Mouse (Mus musculus): Measurements from ENCODE around the gene Arl14.

Arl14 gene

GRCm38 (mm10) chr3:69221806-69222501, at the start of gene Arl14:
Gene Arl14 (plus strand): TSS chr3:69222419.
- DNase-seq (ENCODE audit: low read depth): no peak

DNA sequence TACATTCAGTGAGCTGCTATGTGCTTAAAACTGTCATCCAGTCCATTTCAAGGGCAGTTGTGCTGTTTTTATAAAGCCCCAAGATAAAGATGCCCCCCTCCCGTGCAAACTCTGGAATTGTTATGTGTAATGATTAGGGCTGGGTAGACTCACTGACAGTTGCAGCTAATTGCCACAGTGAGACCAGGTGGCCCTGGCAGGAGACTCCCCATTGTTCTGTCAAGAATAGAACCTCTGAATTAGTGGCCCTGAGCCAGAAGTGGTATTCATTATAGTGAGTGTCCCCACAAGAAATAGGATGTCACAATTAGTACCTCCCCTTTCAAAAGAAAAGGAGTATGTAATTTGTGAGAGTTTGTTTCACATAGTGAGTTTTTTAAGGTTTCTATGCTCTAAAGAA, 47.0 kb upstream of the Arl14 start:
- DNase-seq (ENCODE audit: low read depth): no peak

DNA sequence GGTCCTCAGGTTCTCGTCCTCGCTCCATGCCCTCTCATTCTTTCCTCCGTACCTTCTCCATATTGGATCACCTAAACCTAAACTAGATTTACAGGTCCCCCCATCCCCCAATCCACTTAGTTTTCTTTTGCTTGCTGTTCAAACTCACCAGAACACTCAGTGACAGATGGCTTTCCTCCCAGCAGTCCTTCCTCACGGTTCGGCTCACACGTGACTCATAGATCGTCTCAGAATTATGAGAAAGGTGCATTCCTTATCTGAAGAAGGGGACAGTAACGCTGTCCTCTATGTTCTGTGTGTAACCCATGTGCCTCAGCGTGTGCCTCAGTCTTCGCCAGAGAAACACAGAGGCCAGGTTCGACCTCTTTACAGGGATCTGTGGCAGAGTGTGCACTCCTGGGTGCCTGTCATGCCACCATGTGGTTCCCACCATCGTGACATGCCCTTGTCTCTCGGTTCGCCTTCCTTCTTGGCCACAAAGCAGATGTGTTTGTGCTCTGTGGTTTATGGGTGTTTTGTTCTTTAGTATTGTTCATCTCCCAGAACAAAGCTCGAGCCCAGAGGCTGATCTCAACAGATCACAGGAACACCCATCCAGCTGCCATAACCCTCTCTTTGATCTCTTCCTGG, 44.9 kb upstream of the Arl14 start:
- DNase-seq (ENCODE audit: low read depth): no peak

DNA sequence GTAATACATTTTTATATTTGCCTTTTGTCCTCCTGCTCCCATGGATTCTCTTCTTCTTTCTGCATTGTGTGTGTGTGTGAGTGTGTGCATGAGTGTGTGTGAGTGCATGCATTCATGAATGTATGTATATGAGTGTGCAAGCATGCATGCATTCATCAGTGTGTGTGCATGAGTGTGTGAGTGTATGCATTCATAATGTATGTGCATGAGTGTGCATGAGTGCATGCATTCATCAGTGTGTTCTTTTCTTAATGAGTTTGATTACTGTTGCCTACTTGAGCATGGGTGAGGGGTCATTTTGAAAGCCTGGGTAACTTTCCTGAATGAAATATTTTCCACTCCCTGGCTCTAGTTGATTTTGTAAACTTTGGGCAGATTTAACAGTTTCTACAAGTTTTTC, 44.3 kb upstream of the Arl14 start:
- no peak for DNase-seq (ENCODE audit: low read depth)

GRCm38 (mm10) chr3:69178365-69179004, 43.7 kb upstream of the Arl14 start:
- no peak for DNase-seq (ENCODE audit: low read depth)

- DNase-seq (ENCODE audit: low read depth): no peak
Observed at GRCm38 (mm10) chr3:69181531-69181930, 40.7 kb upstream of the Arl14 start.

DNA sequence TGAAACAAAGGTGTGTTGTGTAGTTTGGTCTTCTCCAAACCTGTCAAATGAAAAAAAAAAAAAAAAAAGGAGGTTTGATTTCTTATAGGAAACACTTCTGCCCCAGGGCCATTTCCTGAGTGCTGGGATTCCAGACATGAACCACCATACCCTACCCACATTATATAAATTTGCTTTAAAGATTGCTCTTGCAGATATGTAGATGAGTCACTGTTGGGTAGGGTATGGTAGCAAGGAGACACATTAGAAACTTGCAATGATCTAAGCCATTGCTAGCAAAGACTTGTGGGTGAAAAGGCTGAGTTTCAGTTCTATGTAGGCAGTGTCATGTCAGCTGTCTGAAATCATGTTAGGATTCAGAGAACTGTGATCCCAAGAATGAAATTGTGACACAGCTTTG, 40.0 kb upstream of the Arl14 start:
- no peak for DNase-seq (ENCODE audit: low read depth)

DNA sequence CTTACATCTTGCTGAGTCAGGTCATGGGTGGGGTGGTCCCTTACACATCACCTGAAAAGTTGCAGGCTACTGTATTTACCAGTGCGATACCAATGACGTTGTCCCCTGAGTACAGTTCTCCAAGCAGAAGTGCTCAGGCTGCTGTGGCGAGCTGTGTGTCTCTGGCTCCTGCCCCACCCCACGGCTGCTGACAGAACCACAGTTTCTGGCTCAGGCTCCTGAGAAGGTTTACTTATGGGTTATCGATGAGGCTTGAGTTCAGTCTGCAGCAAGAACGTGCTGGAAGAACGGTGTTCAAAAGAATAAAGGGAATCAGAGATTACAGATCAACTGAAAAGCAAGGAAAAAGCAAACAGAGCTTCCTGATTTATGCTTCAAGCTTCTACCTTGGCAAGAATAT, 37.0 kb upstream of the Arl14 start:
- no peak for DNase-seq (ENCODE audit: low read depth)

DNA sequence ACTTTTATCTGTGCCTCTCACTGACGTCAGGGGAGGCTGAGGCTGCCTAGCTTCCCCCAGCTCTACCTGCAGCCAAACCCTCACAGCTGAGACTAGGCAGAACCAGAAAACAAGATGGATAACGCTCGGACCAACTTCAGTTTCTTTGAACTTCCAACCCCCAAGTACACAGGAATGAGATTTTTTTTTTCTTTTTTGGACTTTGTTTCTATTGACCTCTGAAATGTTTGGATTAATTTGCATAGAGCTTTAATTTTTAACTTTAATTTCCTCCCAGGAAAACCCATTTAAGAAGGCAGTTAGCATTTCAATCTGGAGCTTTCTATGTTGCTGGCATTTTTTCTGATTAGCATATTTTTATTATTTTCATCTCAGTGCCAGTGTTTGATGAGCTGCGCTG, 36.2 kb upstream of the Arl14 start:
- DNase-seq (ENCODE audit: low read depth): no peak

- DNase-seq (ENCODE audit: low read depth): no peak
Observed at GRCm38 (mm10) chr3:69186643-69187042, 35.6 kb upstream of the Arl14 start.

- DNase-seq (ENCODE audit: low read depth): no peak
Observed at GRCm38 (mm10) chr3:69192995-69193394, 29.2 kb upstream of the Arl14 start.

- DNase-seq (ENCODE audit: low read depth): no peak
Observed at GRCm38 (mm10) chr3:69194496-69194895, 27.7 kb upstream of the Arl14 start.

GRCm38 (mm10) chr3:69195251-69195650, 27.0 kb upstream of the Arl14 start:
- DNase-seq (ENCODE audit: low read depth): no peak

GRCm38 (mm10) chr3:69198098-69198497, 24.1 kb upstream of the Arl14 start:
- peak; percentile 34 for DNase-seq (ENCODE audit: low read depth)

GRCm38 (mm10) chr3:69200251-69200650, 22.0 kb upstream of the Arl14 start:
- DNase-seq (ENCODE audit: low read depth): peak; percentile 73

GRCm38 (mm10) chr3:69201206-69201605, 21.0 kb upstream of the Arl14 start:
- DNase-seq (ENCODE audit: low read depth): no peak

- DNase-seq (ENCODE audit: low read depth): no peak
Observed at GRCm38 (mm10) chr3:69202876-69203275, 19.3 kb upstream of the Arl14 start.

GRCm38 (mm10) chr3:69205266-69206054, 16.8 kb upstream of the Arl14 start:
- DNase-seq (ENCODE audit: low read depth): peak; percentile 38

GRCm38 (mm10) chr3:69206193-69206893, 15.9 kb upstream of the Arl14 start:
- DNase-seq (ENCODE audit: low read depth): no peak

DNA sequence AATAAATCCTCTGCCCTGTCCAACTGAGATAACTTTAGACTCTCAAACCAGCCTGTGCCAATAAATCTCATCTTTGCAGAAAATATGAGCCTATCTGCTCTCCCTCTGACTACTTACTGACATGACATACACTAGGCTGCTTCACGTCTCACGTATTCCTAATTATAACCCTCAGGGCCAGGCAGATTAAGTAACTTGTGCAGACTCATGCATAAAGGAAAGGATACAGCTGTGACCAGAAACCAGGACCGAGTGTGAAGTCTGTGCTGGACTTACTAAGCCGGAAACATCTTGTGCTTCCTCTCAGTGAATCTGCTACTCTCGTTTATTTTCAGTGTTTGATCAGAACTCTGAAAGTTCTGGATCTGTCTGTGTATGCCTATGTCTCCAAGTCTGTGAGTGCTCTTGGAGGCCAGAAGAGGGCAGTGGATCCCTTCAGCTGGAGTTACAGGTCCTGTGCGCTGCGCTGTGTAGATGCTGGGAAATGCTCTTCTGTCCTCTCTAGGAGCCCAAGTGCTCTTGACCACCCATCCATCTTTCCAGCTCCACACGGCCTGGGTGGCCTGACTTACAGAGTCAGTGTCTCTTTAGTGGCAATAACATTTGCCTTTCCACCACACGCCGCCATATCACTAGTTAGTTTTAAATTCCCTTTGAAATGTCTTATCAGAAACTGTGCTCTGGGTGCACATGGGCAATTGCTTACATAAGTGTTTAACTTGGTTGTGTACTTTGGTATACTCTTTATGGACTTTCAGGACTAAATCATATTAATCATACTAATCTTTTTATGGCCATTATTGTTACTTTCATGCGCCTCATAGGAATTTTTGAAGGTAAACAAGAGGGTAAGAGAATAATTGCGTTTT, 13.5 kb upstream of the Arl14 start:
- DNase-seq (ENCODE audit: low read depth): peak; percentile 70

DNA sequence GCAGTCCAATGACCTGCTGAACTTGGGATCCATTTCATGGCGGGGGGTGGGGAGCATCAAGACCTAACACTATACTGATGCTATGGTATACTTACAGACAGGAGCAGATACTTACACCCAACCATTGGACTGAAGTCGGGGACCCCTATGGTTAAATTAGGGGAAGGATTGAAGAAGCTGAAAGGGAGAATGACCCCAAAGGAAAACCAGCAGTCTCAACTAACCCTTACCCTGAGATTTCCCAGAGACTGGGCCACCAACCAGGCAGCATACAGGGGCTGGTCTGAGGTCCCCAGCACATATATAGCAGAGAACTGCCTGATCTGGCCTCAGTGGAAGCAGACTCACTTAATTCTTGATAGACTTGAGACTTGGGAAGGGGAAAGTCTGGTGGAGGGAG, 10.0 kb upstream of the Arl14 start:
- DNase-seq (ENCODE audit: low read depth): no peak
